Mouse (Mus musculus) forebrain, embryonic 16.5 days (tissue): ENCODE measurements around the gene Gad1. TPM values are rescaled to one million over a fixed set of nuclear protein-coding genes. Genes with fewer than 3 reads are reported as not detected.

Experiments
- ATAC-seq: fragments of 200-750 bp; cut with Nextera tagmentation; 2 replicates; pipeline ENCODE4 v1.8.0; 2017; ENCODE audit warnings: mild to moderate bottlenecking, moderate library complexity
- H3K27ac ChIP-seq: fragments of 300-500 bp; sonication (generic); 2 replicates; pipeline ENCODE4 v1.5.1; 2014; ENCODE audit warnings: low read length, control low read depth
- H3K27me3 ChIP-seq: fragments of 300-500 bp; sonication (generic); replicated peaks from 2 replicates; pipeline ENCODE4 v1.6.1; 2014; ENCODE audit warnings: low read length; ENCODE audit not compliant: control insufficient read depth, insufficient read depth
- H3K36me3 ChIP-seq: fragments of 300-500 bp; sonication (generic); 2 replicates; pipeline ENCODE4 v1.6.1; 2014; ENCODE audit not compliant: control insufficient read depth, insufficient read depth
- H3K4me1 ChIP-seq: fragments of 300-500 bp; sonication (generic); replicated peaks from 2 replicates; pipeline ENCODE4 v1.6.1; 2014; ENCODE audit warnings: low read length; ENCODE audit not compliant: control insufficient read depth, insufficient read depth
- H3K4me2 ChIP-seq: fragments of 300-500 bp; sonication (generic); 2 replicates; pipeline ENCODE4 v1.6.1; 2014; ENCODE audit warnings: mild to moderate bottlenecking, low read length, control low read depth
- H3K4me3 ChIP-seq: fragments of 300-500 bp; sonication (generic); replicated peaks from 2 replicates; pipeline ENCODE4 v1.5.1; 2014; ENCODE audit warnings: mild to moderate bottlenecking, low read length, control low read depth
- H3K9ac ChIP-seq: fragments of 300-500 bp; sonication (generic); replicated peaks from 2 replicates; pipeline ENCODE4 v1.6.1; 2014; ENCODE audit warnings: low read depth, low read length, control low read depth
- H3K9me3 ChIP-seq: fragments of 300-500 bp; sonication (generic); 2 replicates; pipeline ENCODE4 v1.6.1; 2016; ENCODE audit warnings: low read length; ENCODE audit not compliant: control insufficient read depth
- WGBS: fragments of 180-500 bp; shearing (Covaris S2); extraction: QIAGEN DNeasy Blood & Tissue Kit; methylation state at CpG from one replicate; pipeline ENCODE4 v1.1.7; 2014; 5-methylcytosine and 5-hydroxymethylcytosine counted together
- polyA plus RNA-seq: library from polyadenylated mRNA; unstranded; fragments of >200 nt; fragmentation: Nextera tagmentation; extraction: Ambion mirVana; gene quantifications from 2 replicates; pipeline ENCODE4 v1.2.1, GENCODE M21; 2015

Gene Gad1
- polyA plus RNA-seq, 1 experiment from 2014 or later: 96.0 TPM

DNA sequence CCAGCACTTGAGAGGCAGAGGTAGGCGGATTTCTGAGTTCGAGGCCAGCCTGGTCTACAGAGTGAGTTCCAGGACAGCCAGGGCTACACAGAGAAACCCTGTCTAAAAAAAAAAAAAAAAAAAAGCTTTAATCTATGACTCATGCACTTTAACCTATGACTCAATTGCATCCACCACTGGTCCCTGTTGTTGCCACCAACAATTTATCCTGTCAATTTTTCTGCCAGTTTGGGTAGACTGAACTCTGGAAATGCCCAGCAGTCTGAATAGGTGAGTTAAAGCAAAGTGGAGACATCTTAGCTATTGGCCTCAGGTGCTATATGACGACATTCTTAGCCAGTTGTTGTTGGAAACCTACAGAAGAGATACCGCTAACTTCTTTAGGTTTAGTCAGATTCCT is 96.6 kb downstream of the Gad1 start:
- H3K27me3 ChIP-seq: no peaks in the 10 kb centered on the region
- no peak overlapping the region for H3K27ac ChIP-seq
- WGBS: 88% methylated on average over 4 of the region's 4 CpGs
- no peaks in the 10 kb centered on the region for H3K9me3 ChIP-seq
- no peak overlapping the region for H3K4me3 ChIP-seq
- no peak overlapping the region for H3K4me2 ChIP-seq
- no peaks in the 10 kb centered on the region for H3K4me1 ChIP-seq
- no peak overlapping the region for H3K9ac ChIP-seq
- H3K36me3 ChIP-seq: no peaks in the 10 kb centered on the region
- no peak for ATAC-seq

Other genes with a start within 250 kb of the Gad1 start
- 1.8 and 2.0 TPM in 2 replicates for gene Sp5, start 78.1 kb upstream of the Gad1 start, polyA plus RNA-seq
- gene Erich2, start 44.3 kb upstream of the Gad1 start, polyA plus RNA-seq: 1.3 and 2.6 TPM in 2 replicates
- gene Gorasp2, start 108.5 kb downstream of the Gad1 start, polyA plus RNA-seq: 134 and 136 TPM in 2 replicates
- 2.2 and 3.8 TPM in 2 replicates for gene Gm26558, start 109.0 kb downstream of the Gad1 start, polyA plus RNA-seq